Mouse (Mus musculus): Measurements from ENCODE around the gene Cnih4. TPM values are rescaled to one million over a fixed set of nuclear protein-coding genes. Genes with fewer than 3 reads are reported as not detected.

The Cnih4 gene
- total and polyA plus RNA-seq, 3 experiments: 69.4 to 141 TPM; not detected in 1

- no peaks in the 10 kb centered on the region for H3K4me1 ChIP-seq (ENCODE audit: control insufficient read depth in 1 of 2, insufficient read depth in 2 of 2, low read length in 2 of 2)
These were observed 12.6 kb upstream of the Cnih4 start for GRCm38 (mm10) chr1:181131915-181132314.

GRCm38 (mm10) chr1:181138730-181139129 is 5.8 kb upstream of the Cnih4 start:
- no peak for DNase-seq (ENCODE audit: low read depth, low spot score)
- H3K36me3 ChIP-seq (ENCODE audit: control insufficient read depth in 1 of 2, insufficient read depth in 2 of 2, low read length in 2 of 2): peaks cover 6 to 29% of the 10 kb centered on the region in 2 experiments
- no peak overlapping the region for H3K9ac ChIP-seq (ENCODE audit: control insufficient read depth, low read depth, low read length, poor library complexity, severe bottlenecking)
- H3K27me3 ChIP-seq (ENCODE audit: control insufficient read depth in 1 of 2, insufficient read depth in 2 of 2, low read length in 2 of 2): no peaks in the 10 kb centered on the region
- H3K9me3 ChIP-seq (replicated peaks; ENCODE audit: insufficient read depth, low read length): no peaks in the 10 kb centered on the region
- peaks cover 0 to 8% of the 10 kb centered on the region in 2 experiments; a peak in 1 of 4 replicates for H3K4me1 ChIP-seq (ENCODE audit: control insufficient read depth in 1 of 2, insufficient read depth in 2 of 2, low read length in 2 of 2)
- H3K27ac ChIP-seq (ENCODE audit: control insufficient read depth, low read depth, low read length): no peak overlapping the region
- peaks cover 14% of the 10 kb centered on the region for H3K79me2 ChIP-seq (ENCODE audit: control insufficient read depth, insufficient read depth, low read length, poor library complexity)
- TF ChIP-seq MAZ (IDR thresholded peaks at IDR 0.05; ENCODE audit: low read depth, low read length) (no peak), SIN3A (IDR thresholded peaks at IDR 0.05; ENCODE audit: low read length) (no peak), JUND (IDR thresholded peaks at IDR 0.05; ENCODE audit: low read depth, low read length) (no peak), MXI1 (IDR thresholded peaks at IDR 0.05; ENCODE audit: low read depth, low read length) (no peak), USF2 (IDR thresholded peaks at IDR 0.05; ENCODE audit: borderline replicate concordance in 1 of 2, insufficient read depth in 1 of 2, low read depth in 1 of 2, low read length in 2 of 2) (no peak), CHD2 (IDR thresholded peaks at IDR 0.05; ENCODE audit: low read length) (no peak), HCFC1 (IDR thresholded peaks at IDR 0.05; ENCODE audit: low read depth, low read length) (no peak), KAT2A (conservative IDR thresholded peaks at IDR 0.05; ENCODE audit: low read depth, low read length) (no peak), EP300 (IDR thresholded peaks at IDR 0.05; ENCODE audit: low read depth in 1 of 2, low read length in 2 of 2) (no peak), ZKSCAN1 (IDR thresholded peaks at IDR 0.05; ENCODE audit: low read depth, low read length) (no peak), SMC3 (IDR thresholded peaks at IDR 0.05; ENCODE audit: low read depth, low read length) (no peak), RAD21 (IDR thresholded peaks at IDR 0.05; ENCODE audit: low read depth, low read length) (no peak), MYB (IDR thresholded peaks at IDR 0.05; ENCODE audit: low read depth, low read length) (no peak)
- H3K4me3 ChIP-seq (ENCODE audit: control insufficient read depth in 1 of 2, insufficient read depth in 1 of 2, low read depth in 2 of 2, low read length in 2 of 2): no peak overlapping the region

More at GRCm38 (mm10) chr1:181131915-181132314, 12.6 kb upstream of the Cnih4 start:
- no peaks in the 10 kb centered on the region for H3K9me3 ChIP-seq (replicated peaks; ENCODE audit: insufficient read depth, low read length)
- no peak overlapping the region for H3K27ac ChIP-seq (ENCODE audit: control insufficient read depth, low read depth, low read length)
- no peak for TF ChIP-seq POLR2AphosphoS2 (IDR thresholded peaks at IDR 0.05; ENCODE audit: low read length)
- TF ChIP-seq ZNF384 (IDR thresholded peaks at IDR 0.05; ENCODE audit: low read depth, low read length): no peak
- no peak for TF ChIP-seq NRF1 (IDR thresholded peaks at IDR 0.05; ENCODE audit: insufficient read depth, low read depth, low read length, poor library complexity, severe bottlenecking)
- TF ChIP-seq KAT2A (conservative IDR thresholded peaks at IDR 0.05; ENCODE audit: low read depth, low read length): no peak
- no peak for TF ChIP-seq MYB (IDR thresholded peaks at IDR 0.05; ENCODE audit: low read depth, low read length)
- TF ChIP-seq POLR2AphosphoS5 (IDR thresholded peaks at IDR 0.05; ENCODE audit: borderline replicate concordance, low read depth, low read length): no peak
- no peak for TF ChIP-seq SIN3A (IDR thresholded peaks at IDR 0.05; ENCODE audit: low read length)
- TF ChIP-seq USF1 (IDR thresholded peaks at IDR 0.05; ENCODE audit: low read depth, low read length): no peak
- no peak for TF ChIP-seq CTCF (IDR thresholded peaks at IDR 0.05 in 2 of 3, conservative IDR thresholded peaks at IDR 0.05 in 1 of 3; ENCODE audit: control insufficient read depth in 1 of 3, insufficient read depth in 1 of 3, low read depth in 2 of 3, low read length in 3 of 3, poor library complexity in 1 of 3, severe bottlenecking in 1 of 3)
- TF ChIP-seq USF2 (IDR thresholded peaks at IDR 0.05; ENCODE audit: borderline replicate concordance in 1 of 2, insufficient read depth in 1 of 2, low read depth in 1 of 2, low read length in 2 of 2): no peak
- TF ChIP-seq CHD2 (IDR thresholded peaks at IDR 0.05; ENCODE audit: low read length): no peak
- no peak for TF ChIP-seq MAZ (IDR thresholded peaks at IDR 0.05; ENCODE audit: low read depth, low read length)
- TF ChIP-seq MAFK (IDR thresholded peaks at IDR 0.05; ENCODE audit: borderline replicate concordance, low read depth, low read length): no peak
- no peak for TF ChIP-seq MEF2A (IDR thresholded peaks at IDR 0.05; ENCODE audit: extremely low read depth, insufficient replicate concordance, low read depth, low read length, poor library complexity, severe bottlenecking)
- TF ChIP-seq ZC3H11A (IDR thresholded peaks at IDR 0.05; ENCODE audit: low read depth, low read length): no peak
- TF ChIP-seq ETS1 (IDR thresholded peaks at IDR 0.05; ENCODE audit: low read depth, low read length): no peak
- no peak for TF ChIP-seq SMC3 (IDR thresholded peaks at IDR 0.05; ENCODE audit: low read depth, low read length)
- no peak for TF ChIP-seq EP300 (IDR thresholded peaks at IDR 0.05; ENCODE audit: low read depth in 1 of 2, low read length in 2 of 2)
- no peak for TF ChIP-seq GATA1 (IDR thresholded peaks at IDR 0.05; ENCODE audit: low read depth, low read length)
- TF ChIP-seq RAD21 (IDR thresholded peaks at IDR 0.05; ENCODE audit: low read depth, low read length): no peak
- DNase-seq (ENCODE audit: low read depth, low spot score): no peak
- H3K79me2 ChIP-seq (ENCODE audit: control insufficient read depth, insufficient read depth, low read length, poor library complexity): no peaks in the 10 kb centered on the region
- no peak overlapping the region for H3K9ac ChIP-seq (ENCODE audit: control insufficient read depth, low read depth, low read length, poor library complexity, severe bottlenecking)
- H3K4me3 ChIP-seq (ENCODE audit: control insufficient read depth in 1 of 2, insufficient read depth in 1 of 2, low read depth in 2 of 2, low read length in 2 of 2): no peak overlapping the region
- peaks cover 0 to 53% of the 10 kb centered on the region in 2 experiments; a peak in 2 of 4 replicates for H3K36me3 ChIP-seq (ENCODE audit: control insufficient read depth in 1 of 2, insufficient read depth in 2 of 2, low read length in 2 of 2)
- H3K27me3 ChIP-seq (ENCODE audit: control insufficient read depth in 1 of 2, insufficient read depth in 2 of 2, low read length in 2 of 2): no peaks in the 10 kb centered on the region

Data from MEL (cell line).